Mouse (Mus musculus) myocyte (in vitro differentiated cells): ENCODE measurements at regions not wholly inside any gene's neighbourhood (a gene's known extent, or its start where the extent isn't known, plus 50 kb on each side); places are given as distances from the start of the nearest gene placed in this dataset.

Experiments used
- H3K27me3 ChIP-seq: one replicate; pipeline ENCODE4 v1.6.1; 2011; ENCODE audit not compliant: control insufficient read depth, insufficient read depth, insufficient read length
- H3K36me3 ChIP-seq: one replicate; pipeline ENCODE4 v1.6.1; 2011; ENCODE audit not compliant: control insufficient read depth, insufficient read depth
- H3K4me2 ChIP-seq: one replicate; pipeline ENCODE4 v1.6.1; 2011; ENCODE audit warnings: low read depth, control low read depth
- H3K4me3 ChIP-seq: one replicate; pipeline ENCODE4 v1.5.1; 2011; ENCODE audit warnings: mild to moderate bottlenecking, control low read depth, moderate library complexity
- H3K79me2 ChIP-seq: one replicate; pipeline ENCODE4 v1.6.1; 2011; ENCODE audit not compliant: control insufficient read depth, insufficient read depth
- H3ac ChIP-seq: one replicate; pipeline ENCODE4 v1.6.1; 2011; ENCODE audit not compliant: control insufficient read depth, insufficient read length
- CEBPB ChIP-seq: IDR thresholded peaks from 2 replicates; pipeline ENCODE4 v1.6.1; 2011; ENCODE audit warnings: mild to moderate bottlenecking, moderate library complexity; ENCODE audit not compliant: poor library complexity, insufficient read depth, severe bottlenecking
- E2F4 ChIP-seq: IDR thresholded peaks from one replicate; pipeline ENCODE4 v1.6.1; 2011; ENCODE audit warnings: mild to moderate bottlenecking, control low read depth, moderate library complexity; ENCODE audit not compliant: insufficient read depth
- MAX ChIP-seq: IDR thresholded peaks from one replicate; pipeline ENCODE4 v1.6.1; 2011; ENCODE audit warnings: low read depth, mild to moderate bottlenecking, control low read depth
- MYOD1 ChIP-seq, 3 experiments: IDR thresholded peaks; one replicate each; pipeline ENCODE4 v1.6.1; 2011; ENCODE audit warnings: control low read depth in 2 of 3, low read depth in 2 of 3, mild to moderate bottlenecking in 2 of 3, moderate library complexity in 1 of 3; ENCODE audit not compliant: insufficient read length in 2 of 3, control insufficient read depth in 1 of 3
- MYOG ChIP-seq, 3 experiments: IDR thresholded peaks; one replicate each; pipeline ENCODE4 v1.6.1; 2011; ENCODE audit warnings: control low read depth in 2 of 3, low read depth in 2 of 3, mild to moderate bottlenecking in 2 of 3; ENCODE audit not compliant: insufficient read length in 2 of 3, control insufficient read depth in 1 of 3, insufficient read depth in 1 of 3
- POLR2A ChIP-seq: IDR thresholded peaks from one replicate; pipeline ENCODE4 v1.6.1; 2011; ENCODE audit warnings: low read depth, mild to moderate bottlenecking, control low read depth, moderate library complexity; ENCODE audit not compliant: insufficient read length
- POLR2AphosphoS2 ChIP-seq: IDR thresholded peaks from one replicate; pipeline ENCODE4 v1.6.1; 2011; ENCODE audit warnings: low read depth, control low read depth; ENCODE audit not compliant: insufficient read length
- REST ChIP-seq: IDR thresholded peaks from one replicate; pipeline ENCODE4 v1.6.1; 2011; ENCODE audit warnings: mild to moderate bottlenecking, control low read depth, moderate library complexity; ENCODE audit not compliant: insufficient read depth, insufficient read length
- SRF ChIP-seq: IDR thresholded peaks from one replicate; pipeline ENCODE4 v1.6.1; 2011; ENCODE audit warnings: low read depth; ENCODE audit not compliant: control insufficient read depth, insufficient read length
- TCF12 ChIP-seq: IDR thresholded peaks from one replicate; pipeline ENCODE4 v1.6.1; 2011; ENCODE audit warnings: mild to moderate bottlenecking, control low read depth; ENCODE audit not compliant: poor library complexity, insufficient read depth, severe bottlenecking
- TCF3 ChIP-seq: IDR thresholded peaks from one replicate; pipeline ENCODE4 v1.6.1; 2011; ENCODE audit warnings: low read depth, control low read depth; ENCODE audit not compliant: insufficient read length
- USF1 ChIP-seq: IDR thresholded peaks from one replicate; pipeline ENCODE4 v1.6.1; 2011; ENCODE audit warnings: low read depth, mild to moderate bottlenecking, control low read depth, moderate library complexity

DNA sequence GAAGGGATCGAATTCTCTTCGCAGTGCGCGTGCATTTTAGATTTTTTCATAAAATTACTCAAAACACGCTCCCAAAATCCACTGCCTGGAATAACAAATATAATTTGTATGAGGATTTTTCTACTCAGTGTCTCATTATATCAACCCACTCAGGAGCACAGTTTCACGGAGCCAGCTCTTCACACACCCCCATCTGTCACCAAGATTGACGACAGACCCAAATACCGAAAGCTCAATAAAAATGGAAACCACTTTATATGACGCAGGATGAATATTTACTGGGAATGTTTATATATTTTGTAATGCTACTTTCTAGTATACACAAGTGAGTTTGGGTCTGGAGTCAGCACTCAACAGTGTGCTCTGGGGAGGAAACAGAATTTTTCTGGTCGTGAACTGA is 333.0 kb downstream of the Nkx6-1 start:
- no peaks in the 10 kb centered on the region for H3K36me3 ChIP-seq
- H3K79me2 ChIP-seq: no peaks in the 10 kb centered on the region
- H3ac ChIP-seq: no peak overlapping the region
- no peak for TF ChIP-seq USF1
- TF ChIP-seq MAX: no peak
- no peak for TF ChIP-seq MYOG (IDR thresholded peaks at IDR 0.05; ENCODE audit: control insufficient read depth in 1 of 3, insufficient read depth in 1 of 3, insufficient read length in 2 of 3, low read depth in 2 of 3)
- no peak for TF ChIP-seq CEBPB
- TF ChIP-seq SRF: no peak
- TF ChIP-seq TCF3: no peak
- no peak for TF ChIP-seq POLR2AphosphoS2
- TF ChIP-seq REST: no peak
- no peak for TF ChIP-seq POLR2A
- no peak for TF ChIP-seq MYOD1 (IDR thresholded peaks at IDR 0.05; ENCODE audit: control insufficient read depth in 1 of 3, insufficient read length in 2 of 3, low read depth in 2 of 3)
- no peak for TF ChIP-seq E2F4
- no peak for TF ChIP-seq TCF12
- H3K27me3 ChIP-seq: no peaks in the 10 kb centered on the region
- H3K4me3 ChIP-seq: no peak overlapping the region
- H3K4me2 ChIP-seq: no peak overlapping the region

- Histone ChIP-seq H3K27me3 (peaks cover 4% of the 10 kb centered on the region), H3K4me2 (no peak overlapping the region), H3K4me3 (no peak overlapping the region), H3K79me2 (no peaks in the 10 kb centered on the region), H3ac (no peak overlapping the region), H3K36me3 (no peaks in the 10 kb centered on the region)
- TF ChIP-seq MYOG (IDR thresholded peaks at IDR 0.05; ENCODE audit: control insufficient read depth in 1 of 3, insufficient read depth in 1 of 3, insufficient read length in 2 of 3, low read depth in 2 of 3): no peak
- TF ChIP-seq POLR2AphosphoS2: no peak
- no peak for TF ChIP-seq POLR2A
- TF ChIP-seq USF1: no peak
- no peak for TF ChIP-seq SRF
- no peak for TF ChIP-seq REST
- TF ChIP-seq MYOD1 (IDR thresholded peaks at IDR 0.05; ENCODE audit: control insufficient read depth in 1 of 3, insufficient read length in 2 of 3, low read depth in 2 of 3): no peak
- TF ChIP-seq TCF12: no peak
- TF ChIP-seq TCF3: no peak
- TF ChIP-seq CEBPB: no peak
- TF ChIP-seq MAX: no peak
- no peak for TF ChIP-seq E2F4
Measured at GRCm38 (mm10) chr5:101326122-101326521, 338.7 kb downstream of the Nkx6-1 start.

DNA sequence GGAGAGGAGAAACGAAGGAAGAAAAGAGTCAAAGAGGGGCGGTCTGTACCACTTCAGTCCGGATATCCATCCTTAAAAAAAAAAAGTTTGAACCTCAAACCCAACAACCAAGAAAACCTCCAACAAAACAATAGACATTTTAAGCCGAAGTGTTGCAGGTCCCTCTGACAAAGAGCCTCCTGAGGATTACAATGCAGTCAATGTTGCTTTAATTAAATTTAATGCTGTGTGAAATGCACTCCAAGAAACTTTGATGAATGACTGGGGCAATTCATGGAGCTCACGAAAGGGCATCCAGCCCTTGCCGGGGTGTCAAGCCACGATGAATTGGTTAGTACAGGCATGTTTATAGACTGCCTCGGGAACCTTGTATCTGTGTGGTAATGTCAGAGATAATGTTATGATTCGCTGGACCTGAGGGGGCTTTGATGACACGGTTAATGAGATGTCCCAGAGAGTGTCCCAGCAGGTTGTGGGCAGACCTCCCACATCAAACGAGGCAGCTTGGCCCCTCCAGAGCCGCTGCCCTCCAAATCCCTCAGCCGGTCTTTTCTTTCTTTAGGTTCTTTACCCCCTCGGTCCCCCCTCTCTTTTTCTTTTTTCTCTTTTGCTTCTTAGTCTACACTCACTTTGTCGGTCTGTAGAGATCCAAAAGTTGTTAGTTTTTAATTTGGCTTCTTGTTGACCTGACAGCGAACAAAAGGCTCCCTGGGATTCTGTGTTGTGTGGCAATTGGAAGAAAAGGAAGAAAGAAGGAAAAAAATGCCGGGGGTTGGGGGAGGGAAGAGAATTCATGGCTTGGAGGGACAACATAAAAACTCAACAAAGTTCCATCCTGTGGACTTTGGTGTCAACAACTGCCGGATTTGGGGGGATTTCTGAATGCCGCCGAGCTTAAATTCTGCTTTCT is 341.5 kb downstream of the Nkx6-1 start:
- peaks cover 4% of the 10 kb centered on the region for H3K27me3 ChIP-seq
- H3K4me2 ChIP-seq: no peak overlapping the region
- no peaks in the 10 kb centered on the region for H3K79me2 ChIP-seq
- H3K36me3 ChIP-seq: no peaks in the 10 kb centered on the region
- H3K4me3 ChIP-seq: no peak overlapping the region
- no peak overlapping the region for H3ac ChIP-seq
- no peak for TF ChIP-seq MYOD1 (IDR thresholded peaks at IDR 0.05; ENCODE audit: control insufficient read depth in 1 of 3, insufficient read length in 2 of 3, low read depth in 2 of 3)
- TF ChIP-seq SRF: no peak
- TF ChIP-seq TCF3: no peak
- TF ChIP-seq MAX: no peak
- no peak for TF ChIP-seq E2F4
- no peak for TF ChIP-seq USF1
- no peak for TF ChIP-seq REST
- no peak for TF ChIP-seq TCF12
- TF ChIP-seq POLR2A: no peak
- TF ChIP-seq POLR2AphosphoS2: no peak
- TF ChIP-seq CEBPB: no peak

DNA sequence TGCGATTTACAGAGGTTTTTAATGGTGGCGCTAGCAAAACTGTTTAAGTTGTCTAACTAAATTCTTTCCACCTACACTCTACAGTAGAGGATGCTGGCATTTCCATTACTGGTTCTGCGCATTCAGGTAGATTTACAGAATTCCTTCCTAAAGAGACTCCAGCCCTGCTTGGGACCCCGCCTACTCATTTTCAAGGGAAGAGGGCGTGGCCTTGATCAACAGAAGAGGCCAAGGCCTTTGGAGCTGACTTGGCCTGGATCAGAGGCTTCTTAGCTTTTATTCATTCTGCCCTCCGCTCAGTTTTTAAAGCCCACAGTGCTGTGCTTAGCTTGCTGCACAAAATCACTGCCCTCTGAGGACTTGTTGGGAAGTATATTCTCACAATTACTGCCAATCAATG is 364.8 kb downstream of the Nkx6-1 start:
- Histone ChIP-seq H3K4me3 (no peak overlapping the region), H3K79me2 (no peaks in the 10 kb centered on the region), H3K36me3 (no peaks in the 10 kb centered on the region), H3K27me3 (no peaks in the 10 kb centered on the region), H3ac (no peak overlapping the region), H3K4me2 (no peak overlapping the region)
- TF ChIP-seq USF1 (no peak), TCF12 (no peak), CEBPB (no peak), POLR2A (no peak), MAX (no peak)

- TF ChIP-seq TCF3: no peak
- no peak for TF ChIP-seq SRF
- TF ChIP-seq MYOG (IDR thresholded peaks at IDR 0.05; ENCODE audit: control insufficient read depth in 1 of 3, insufficient read depth in 1 of 3, insufficient read length in 2 of 3, low read depth in 2 of 3): no peak
- TF ChIP-seq MYOD1 (IDR thresholded peaks at IDR 0.05; ENCODE audit: control insufficient read depth in 1 of 3, insufficient read length in 2 of 3, low read depth in 2 of 3): no peak
- no peak for TF ChIP-seq POLR2AphosphoS2
- no peak for TF ChIP-seq POLR2A
- no peak for TF ChIP-seq E2F4
- TF ChIP-seq REST: no peak
- Histone ChIP-seq H3K4me3 (no peak overlapping the region), H3K27me3 (no peaks in the 10 kb centered on the region), H3ac (no peak overlapping the region), H3K36me3 (no peaks in the 10 kb centered on the region), H3K4me2 (no peak overlapping the region), H3K79me2 (no peaks in the 10 kb centered on the region)
Measured at GRCm38 (mm10) chr5:101298411-101298810, 366.4 kb downstream of the Nkx6-1 start.
